Mouse (Mus musculus) intestine, postnatal 0 days (tissue): ENCODE results near the gene Kat2b. TPM values are rescaled to one million over a fixed set of nuclear protein-coding genes. Genes with fewer than 3 reads are reported as not detected.
"Not testable (repeated sequence)": the region's sequence is repeated elsewhere in the genome, so short reads cannot be mapped to it uniquely, and the experiment has no call there.

ENCODE experiments used
- ATAC-seq: fragments of 200-750 bp; cut with Nextera tagmentation; 2 replicates; pipeline ENCODE4 v1.8.0; 2017; ENCODE audit warnings: mild to moderate bottlenecking, moderate TSS enrichment, moderate library complexity
- H3K27ac ChIP-seq: fragments of 300-500 bp; sonication (generic); 2 replicates; pipeline ENCODE4 v1.5.1; 2014; ENCODE audit warnings: mild to moderate bottlenecking, low read depth, low read length, moderate library complexity
- H3K27me3 ChIP-seq: fragments of 300-500 bp; sonication (generic); replicated peaks from 2 replicates; pipeline ENCODE4 v1.6.1; 2014; ENCODE audit warnings: low read length, mixed read lengths; ENCODE audit not compliant: control insufficient read depth, insufficient read depth
- H3K36me3 ChIP-seq: fragments of 300-500 bp; sonication (generic); 2 replicates; pipeline ENCODE4 v1.6.1; 2014; ENCODE audit warnings: mild to moderate bottlenecking, moderate library complexity; ENCODE audit not compliant: control insufficient read depth, insufficient read depth
- H3K4me1 ChIP-seq: fragments of 300-500 bp; sonication (generic); replicated peaks from 2 replicates; pipeline ENCODE4 v1.6.1; 2014; ENCODE audit warnings: antibody characterized with exemption, low read length, mixed read lengths; ENCODE audit not compliant: control insufficient read depth, insufficient read depth
- H3K4me2 ChIP-seq: fragments of 300-500 bp; sonication (generic); replicated peaks from 2 replicates; pipeline ENCODE4 v1.6.1; 2014; ENCODE audit warnings: low read depth, mild to moderate bottlenecking, moderate library complexity
- H3K4me3 ChIP-seq: fragments of 300-500 bp; sonication (generic); 2 replicates; pipeline ENCODE4 v1.5.1; 2014; ENCODE audit warnings: low read depth, low read length
- H3K9ac ChIP-seq: fragments of 300-500 bp; sonication (generic); 2 replicates; pipeline ENCODE4 v1.6.1; 2014; ENCODE audit warnings: mild to moderate bottlenecking, low read depth, low read length
- H3K9me3 ChIP-seq: fragments of 300-500 bp; sonication (generic); 2 replicates; pipeline ENCODE4 v1.6.1; 2016; ENCODE audit warnings: mixed run types; ENCODE audit not compliant: control insufficient read depth
- CTCF ChIP-seq: sonication (generic); IDR thresholded peaks from 2 replicates; pipeline ENCODE4 v1.5.1; 2016; ENCODE audit warnings: low read depth, mild to moderate bottlenecking, control low read depth, antibody characterized with exemption, moderate library complexity
- WGBS: fragments of 180-500 bp; shearing (Covaris S2); extraction: QIAGEN DNeasy Blood & Tissue Kit; methylation state at CpG from one replicate; pipeline ENCODE4 v1.1.7; 2014; 5-methylcytosine and 5-hydroxymethylcytosine counted together
- polyA plus RNA-seq: library from polyadenylated mRNA; unstranded; fragments of >200 nt; fragmentation: Nextera tagmentation; extraction: Ambion mirVana; gene quantifications from 2 replicates; pipeline ENCODE4 v1.2.1, GENCODE M21; 2015

The Kat2b gene
- polyA plus RNA-seq, 1 experiment from 2014 or later = 5.9 TPM

DNA sequence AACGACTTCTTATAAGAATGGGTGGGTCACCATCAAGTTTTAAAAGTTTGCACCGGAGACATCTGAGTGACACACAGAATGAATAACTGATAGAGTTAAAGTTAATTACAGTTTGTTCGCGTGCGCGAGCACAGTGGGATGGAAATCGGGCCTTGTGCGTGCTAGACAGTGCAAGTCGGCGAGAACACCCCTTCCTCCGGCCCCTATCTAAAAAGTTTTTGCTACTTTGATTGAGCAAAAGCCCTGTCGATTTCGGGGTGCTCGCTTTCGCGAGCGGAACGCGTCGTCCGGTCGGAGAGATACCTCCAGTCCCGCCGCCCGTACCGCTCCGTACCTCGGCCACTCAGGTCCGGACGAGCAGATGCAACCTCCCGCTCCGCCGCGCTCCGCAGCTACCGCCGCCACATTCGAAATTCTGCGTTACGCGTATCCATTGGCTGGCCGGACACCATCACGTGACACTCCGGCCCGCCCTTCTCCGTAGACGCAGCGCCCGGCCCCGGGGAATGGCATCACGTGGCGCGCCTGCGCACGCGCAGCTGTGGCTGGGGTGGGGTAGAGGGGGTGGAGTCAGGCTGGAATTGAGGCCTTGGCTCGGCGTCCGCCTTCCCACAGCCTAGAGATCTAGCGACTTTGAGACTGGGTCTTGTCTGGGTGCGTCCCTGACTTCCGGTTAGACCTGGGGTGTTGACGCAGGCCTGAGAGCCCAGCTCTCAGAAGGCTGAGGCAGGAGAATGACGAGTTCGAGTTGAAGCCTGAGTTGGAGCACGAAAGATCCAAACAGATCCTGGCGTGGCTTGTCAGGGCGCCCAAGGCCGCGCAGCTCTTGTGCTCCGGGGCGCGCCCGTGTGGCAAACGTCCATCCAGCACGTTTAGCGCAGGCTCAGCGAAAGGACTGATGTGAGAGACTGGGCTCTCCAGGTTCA lies 122.5 kb downstream of the Kat2b start, which contains the start of gene Sgo1:
Sgo1 (minus strand) TSS at position 457 of the 926 bp plus-strand sequence.
- H3K27ac ChIP-seq = peak within 1 kb of the TSS; percentile 98
- H3K9ac ChIP-seq = peak within 1 kb of the TSS; percentile 71
- H3K36me3 ChIP-seq = peaks cover 7% of the 10 kb centered on the region; the same call in 1 of the 2 replicates
- peak within 1 kb of the TSS; percentile 75 for H3K4me2 ChIP-seq
- under 1% methylated on average over 78 of the region's 78 CpGs for WGBS
- H3K4me3 ChIP-seq = peak within 1 kb of the TSS; percentile 61
- H3K9me3 ChIP-seq = no peaks in the 10 kb centered on the region
- H3K4me1 ChIP-seq = peaks cover 4% of the 10 kb centered on the region; the same call in 1 of the 2 replicates
- TF ChIP-seq CTCF = peak; percentile 79
- no peaks in the 10 kb centered on the region for H3K27me3 ChIP-seq
- peak; percentile 99 for ATAC-seq

DNA sequence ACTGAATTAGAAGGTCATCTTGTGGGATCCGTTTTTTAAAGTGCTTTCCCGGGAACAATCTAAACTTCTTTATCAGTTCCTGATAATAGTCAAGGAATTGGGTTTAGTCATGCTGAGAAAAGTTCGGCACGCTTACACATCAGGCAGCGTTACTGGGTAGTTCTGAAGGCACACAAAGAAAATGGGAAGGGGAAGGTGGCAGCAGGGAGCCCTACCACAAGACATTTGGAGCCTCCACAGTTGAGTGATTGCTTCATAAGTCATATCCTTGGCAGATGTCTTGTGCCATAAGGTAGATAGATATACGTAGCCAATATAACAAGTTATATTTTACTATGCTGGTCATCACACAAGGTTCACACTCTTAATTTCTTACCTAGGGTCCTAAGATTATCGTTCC lies 123.3 kb downstream of the Kat2b start:
- no peak for ATAC-seq
- H3K36me3 ChIP-seq = peaks cover 7% of the 10 kb centered on the region; the same call in 1 of the 2 replicates
- peak overlapping the region; percentile 75 for H3K4me2 ChIP-seq
- TF ChIP-seq CTCF = no peak
- H3K27me3 ChIP-seq = no peaks in the 10 kb centered on the region
- peak overlapping the region; percentile 98 for H3K27ac ChIP-seq
- H3K4me1 ChIP-seq = peaks cover 4% of the 10 kb centered on the region; the same call in 1 of the 2 replicates
- H3K9me3 ChIP-seq = no peaks in the 10 kb centered on the region
- WGBS = 14% methylated on average over 7 of the region's 7 CpGs
- H3K4me3 ChIP-seq = peak overlapping the region; percentile 61
- peak overlapping the region; percentile 71 for H3K9ac ChIP-seq

DNA sequence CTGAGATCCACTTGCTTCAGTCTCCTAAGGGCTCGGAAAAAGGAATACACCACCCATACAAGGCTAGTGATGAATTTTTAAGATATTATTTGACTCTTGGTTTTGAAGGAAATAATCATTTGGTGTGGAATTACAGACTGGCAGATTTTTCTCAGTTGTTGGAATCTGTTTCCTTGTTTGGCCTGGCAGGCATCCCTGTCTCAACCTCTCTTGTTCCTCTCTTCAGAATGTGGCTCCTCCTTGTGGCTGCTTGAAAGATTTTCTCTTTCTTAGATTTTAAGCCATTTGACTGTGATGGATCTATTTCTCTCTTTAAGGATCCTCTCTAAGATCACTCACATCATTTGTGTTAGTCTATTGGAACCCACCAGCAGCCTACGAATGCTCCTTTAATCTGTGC lies 127.4 kb downstream of the Kat2b start:
- peak; percentile 73 for TF ChIP-seq CTCF
- Histone ChIP-seq H3K9me3 (no peaks in the 10 kb centered on the region), H3K9ac (no peak overlapping the region), H3K4me2 (no peak overlapping the region), H3K4me1 (peaks cover 4% of the 10 kb centered on the region; the same call in 1 of the 2 replicates), H3K27me3 (no peaks in the 10 kb centered on the region), H3K27ac (no peak overlapping the region), H3K36me3 (no peaks in the 10 kb centered on the region), H3K4me3 (no peak overlapping the region)
- WGBS = 78% methylated on average over 2 of the region's 2 CpGs
- ATAC-seq = no peak

DNA sequence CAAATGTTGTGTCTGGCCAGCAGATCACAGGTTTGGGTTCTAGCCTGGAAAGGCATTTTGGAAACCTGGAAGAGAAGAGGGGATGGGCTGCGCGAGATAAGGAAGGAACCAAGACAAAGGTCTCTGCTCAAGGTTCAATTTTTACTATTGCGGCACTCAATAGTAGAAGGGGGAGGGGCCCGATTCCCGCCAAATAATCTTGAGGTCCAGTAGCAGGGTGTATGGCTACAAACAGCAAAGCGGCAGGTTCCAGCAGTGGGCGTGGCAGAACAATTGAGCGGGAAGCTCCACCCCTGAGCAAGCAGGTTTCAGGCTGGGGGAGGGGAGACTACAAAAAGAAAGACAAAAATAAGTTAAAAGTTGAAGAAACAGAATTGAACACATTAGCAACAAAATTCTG lies 130.9 kb downstream of the Kat2b start:
- not testable (repeated sequence) for H3K9ac ChIP-seq, H3K36me3 ChIP-seq, H3K27me3 ChIP-seq, ATAC-seq, H3K27ac ChIP-seq, H3K4me3 ChIP-seq, H3K4me1 ChIP-seq, H3K4me2 ChIP-seq, H3K9me3 ChIP-seq
- 88% methylated on average over 8 of the region's 8 CpGs for WGBS

GRCm38 (mm10) chr17:53714453-53714852 lies 147.8 kb downstream of the Kat2b start:
- TF ChIP-seq CTCF = no peak
- H3K4me3 ChIP-seq = no peak overlapping the region
- peak; percentile 60 for ATAC-seq
- 39% methylated on average over 1 of the region's 1 CpGs for WGBS
- no peak overlapping the region for H3K27ac ChIP-seq
- no peaks in the 10 kb centered on the region for H3K4me1 ChIP-seq
- no peak overlapping the region for H3K9ac ChIP-seq
- H3K36me3 ChIP-seq = no peaks in the 10 kb centered on the region
- no peaks in the 10 kb centered on the region for H3K9me3 ChIP-seq
- H3K4me2 ChIP-seq = no peak overlapping the region
- H3K27me3 ChIP-seq = no peaks in the 10 kb centered on the region

DNA sequence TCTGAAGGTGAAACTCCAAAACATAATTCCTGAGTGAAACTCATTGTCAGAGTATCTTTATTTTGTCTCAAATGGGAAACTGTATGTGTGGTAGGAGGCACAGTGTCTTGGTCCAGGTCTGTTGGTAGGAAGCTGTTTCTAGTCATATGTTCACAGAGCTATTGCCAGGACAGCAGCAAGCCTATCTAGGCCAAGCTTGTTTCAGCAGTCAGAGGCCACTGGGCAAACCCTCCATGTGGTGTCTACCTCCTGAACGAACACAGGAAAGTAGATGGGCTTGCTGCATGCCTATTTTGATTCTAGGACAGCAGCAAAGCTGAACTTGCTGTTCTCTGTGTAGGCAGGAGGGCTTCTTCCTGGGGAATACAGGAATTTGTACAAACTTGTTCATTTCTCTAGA lies 148.5 kb downstream of the Kat2b start:
- WGBS = 71% methylated on average over 1 of the region's 1 CpGs
- H3K4me2 ChIP-seq, H3K4me1 ChIP-seq, H3K4me3 ChIP-seq, H3K27ac ChIP-seq, H3K9me3 ChIP-seq, ATAC-seq, H3K36me3 ChIP-seq, H3K9ac ChIP-seq, H3K27me3 ChIP-seq: not testable (repeated sequence)
